Mouse (Mus musculus) embryonic facial prominence, embryonic 14.5 days (tissue): Measurements from ENCODE around the gene Heatr6. TPM values are rescaled to one million over a fixed set of nuclear protein-coding genes. Genes with fewer than 3 reads are reported as not detected.
A peak's percentile ranks its signal among the peaks of the same experiment; 100 is the strongest.

Source experiments
- ATAC-seq: fragments of 200-750 bp; cut with Nextera tagmentation; 2 replicates; pipeline ENCODE4 v1.8.0; 2017; ENCODE audit warnings: low read depth, moderate number of reproducible peaks, moderate TSS enrichment
- DNase-seq: peaks from one replicate; pipeline ENCODE4 v3.0.0-alpha.2; 2015; ENCODE audit warnings: low spot score
- H3K27ac ChIP-seq: fragments of 300-500 bp; sonication (generic); replicated peaks from 2 replicates; pipeline ENCODE4 v1.5.1; 2014; ENCODE audit warnings: low read depth, mild to moderate bottlenecking, low read length, moderate library complexity
- H3K27me3 ChIP-seq: fragments of 300-500 bp; sonication (generic); replicated peaks from 2 replicates; pipeline ENCODE4 v1.6.1; 2014; ENCODE audit warnings: low read length; ENCODE audit not compliant: control insufficient read depth, insufficient read depth
- H3K36me3 ChIP-seq: fragments of 300-500 bp; sonication (generic); 2 replicates; pipeline ENCODE4 v1.6.1; 2014; ENCODE audit warnings: low read length, mixed read lengths; ENCODE audit not compliant: control insufficient read depth, insufficient read depth
- H3K4me1 ChIP-seq: fragments of 300-500 bp; sonication (generic); 2 replicates; pipeline ENCODE4 v1.6.1; 2014; ENCODE audit warnings: antibody characterized with exemption, low read length; ENCODE audit not compliant: control insufficient read depth, insufficient read depth
- H3K4me2 ChIP-seq: fragments of 300-500 bp; sonication (generic); 2 replicates; pipeline ENCODE4 v1.6.1; 2014; ENCODE audit warnings: low read depth, mild to moderate bottlenecking, low read length, moderate library complexity, mixed read lengths
- H3K4me3 ChIP-seq: fragments of 300-500 bp; sonication (generic); 2 replicates; pipeline ENCODE4 v1.5.1; 2014; ENCODE audit warnings: low read depth, mild to moderate bottlenecking, low read length
- H3K9ac ChIP-seq: fragments of 300-500 bp; sonication (generic); 2 replicates; pipeline ENCODE4 v1.6.1; 2014; ENCODE audit warnings: low read depth, mild to moderate bottlenecking, low read length, moderate library complexity, mixed read lengths
- H3K9me3 ChIP-seq: fragments of 300-500 bp; sonication (generic); 2 replicates; pipeline ENCODE4 v1.6.1; 2016; ENCODE audit warnings: low read length; ENCODE audit not compliant: control insufficient read depth
- WGBS: fragments of 180-500 bp; shearing (Covaris S2); extraction: QIAGEN DNeasy Blood & Tissue Kit; methylation state at CpG from one replicate; pipeline ENCODE4 v1.1.7; 2014; 5-methylcytosine and 5-hydroxymethylcytosine counted together
- polyA plus RNA-seq: library from polyadenylated mRNA; unstranded; fragments of >200 nt; fragmentation: Nextera tagmentation; extraction: Ambion mirVana; gene quantifications from 2 replicates; pipeline ENCODE4 v1.2.1, GENCODE M21; 2014

Heatr6 gene
- polyA plus RNA-seq: 19.2 and 26.1 TPM in 2 replicates

DNA sequence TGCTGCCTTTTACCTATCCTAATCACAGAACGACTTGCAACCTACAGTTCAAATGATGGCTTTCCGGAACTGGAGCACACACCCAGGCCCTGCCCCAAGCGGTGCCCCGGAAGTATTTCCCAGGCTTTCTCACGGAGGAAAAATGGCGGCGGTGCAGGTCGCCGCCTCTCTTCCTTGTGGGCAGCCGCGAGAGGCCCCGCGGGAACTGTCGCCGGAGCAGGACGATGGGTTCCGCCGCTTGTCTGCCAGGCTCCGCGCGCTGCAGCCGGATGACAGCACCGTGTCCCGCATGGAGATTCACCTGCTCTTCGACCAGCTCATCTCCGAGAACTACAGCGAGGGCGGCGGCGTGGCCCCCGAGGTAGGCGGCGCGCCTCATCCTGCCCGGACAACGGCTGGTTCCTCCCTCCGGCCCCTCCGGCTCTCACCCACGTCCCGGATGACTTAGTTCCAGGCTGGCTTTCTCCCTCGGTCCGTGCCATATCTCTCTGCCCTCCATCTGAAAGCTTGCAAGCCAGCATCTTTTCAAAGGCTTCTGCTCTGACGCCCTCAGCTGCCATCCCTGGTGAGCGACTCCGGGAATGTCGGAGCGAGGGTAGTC, at the start of gene Heatr6:
TSS of gene Heatr6 (plus strand) at position 116 of the 601 bp plus-strand sequence.
- H3K4me1 ChIP-seq: peaks cover 11% of the 10 kb centered on the region
- peak within 1 kb of the TSS; percentile 79 for H3K4me2 ChIP-seq
- peak within 1 kb of the TSS; percentile 82 for H3K27ac ChIP-seq
- H3K4me3 ChIP-seq: peak within 1 kb of the TSS; percentile 83
- H3K9me3 ChIP-seq: no peaks in the 10 kb centered on the region
- WGBS: under 1% methylated on average over 29 of the region's 47 CpGs
- peak; percentile 96 for DNase-seq
- peak; percentile 96 for ATAC-seq
- peaks cover 28% of the 10 kb centered on the region for H3K36me3 ChIP-seq
- H3K9ac ChIP-seq: peak within 1 kb of the TSS; percentile 89
- H3K27me3 ChIP-seq: peaks cover 6% of the 10 kb centered on the region

DNA sequence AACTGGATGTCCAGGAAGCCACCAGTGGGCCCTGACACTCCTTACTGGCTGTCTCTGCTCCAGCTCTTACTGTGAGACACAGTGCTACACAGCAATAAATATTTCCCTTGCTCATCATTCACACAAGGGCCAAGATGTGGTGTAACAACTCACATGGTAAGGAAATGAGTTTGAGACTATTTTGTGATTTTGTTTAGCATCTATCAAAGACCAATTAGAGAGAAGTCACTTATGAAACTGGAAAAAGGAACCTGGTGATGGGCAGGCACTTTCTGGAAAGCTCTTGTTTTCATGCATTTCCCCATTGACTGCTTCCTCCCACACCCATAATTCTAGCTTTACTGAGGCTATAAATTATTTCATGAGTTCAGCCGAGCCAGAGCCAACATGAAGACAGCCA, 49.8 kb upstream of the Heatr6 start, which contains the start of gene Wfdc17:
TSS of gene Wfdc17 (plus strand) at position 287 of the 400 bp plus-strand sequence.
- H3K27ac ChIP-seq: no peak within 1 kb of the TSS
- H3K36me3 ChIP-seq: no peaks in the 10 kb centered on the region
- no peaks in the 10 kb centered on the region for H3K9me3 ChIP-seq
- WGBS: 42% methylated on average over 1 of the region's 1 CpGs
- no peaks in the 10 kb centered on the region for H3K27me3 ChIP-seq
- H3K4me3 ChIP-seq: no peak within 1 kb of the TSS
- H3K9ac ChIP-seq: no peak within 1 kb of the TSS
- H3K4me1 ChIP-seq: no peaks in the 10 kb centered on the region
- H3K4me2 ChIP-seq: no peak within 1 kb of the TSS
- no peak for ATAC-seq
- no peak for DNase-seq

DNA sequence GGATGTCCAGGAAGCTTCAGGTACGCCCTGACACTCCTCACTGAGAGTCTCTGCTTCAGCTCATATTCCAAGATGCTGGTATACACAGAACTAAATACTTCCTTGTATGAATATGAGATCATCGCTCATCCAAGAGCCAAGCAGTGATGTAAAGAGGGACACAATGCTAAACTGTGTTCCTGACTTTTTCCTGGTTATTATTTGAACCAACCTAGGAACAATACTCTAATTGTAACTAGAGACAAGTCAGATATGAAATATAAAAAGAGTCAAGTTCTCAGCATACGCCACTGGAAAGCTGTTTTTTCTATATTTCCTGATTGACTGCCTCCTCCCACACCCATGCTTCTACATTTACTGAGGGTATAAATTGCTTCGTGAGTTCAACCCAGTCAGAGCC, 44.8 kb upstream of the Heatr6 start, which contains the start of gene Wfdc18:
TSS of gene Wfdc18 (plus strand) at position 301 of the 400 bp plus-strand sequence.
- 65% methylated on average over 4 of the region's 4 CpGs for WGBS
- Histone ChIP-seq H3K4me1 (no peaks in the 10 kb centered on the region), H3K36me3 (no peaks in the 10 kb centered on the region), H3K27ac (no peak within 1 kb of the TSS), H3K4me2 (no peak within 1 kb of the TSS), H3K9me3 (no peaks in the 10 kb centered on the region), H3K9ac (no peak within 1 kb of the TSS), H3K4me3 (no peak within 1 kb of the TSS), H3K27me3 (no peaks in the 10 kb centered on the region)
- no peak for ATAC-seq
- DNase-seq: no peak

DNA sequence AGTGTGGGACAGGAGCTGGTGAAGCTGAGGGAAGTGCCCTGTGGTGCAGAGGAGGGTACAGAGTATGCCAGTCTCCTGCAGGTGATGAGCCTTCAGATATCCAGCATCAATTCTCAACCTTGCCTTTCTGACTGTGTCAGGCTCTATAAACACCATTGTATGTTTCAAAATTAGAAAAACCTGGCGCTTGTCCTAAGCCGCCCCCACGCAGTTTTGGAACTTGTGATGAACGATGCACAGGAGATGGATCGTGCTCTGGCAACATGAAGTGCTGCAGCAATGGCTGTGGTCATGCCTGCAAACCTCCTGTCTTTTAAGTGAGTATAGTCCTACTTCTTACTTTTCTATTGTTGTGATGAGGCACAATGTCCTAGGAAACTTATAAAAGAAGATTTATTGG, 43.8 kb upstream of the Heatr6 start:
- no peak overlapping the region for H3K27ac ChIP-seq
- no peaks in the 10 kb centered on the region for H3K9me3 ChIP-seq
- no peaks in the 10 kb centered on the region for H3K4me1 ChIP-seq
- no peaks in the 10 kb centered on the region for H3K36me3 ChIP-seq
- no peak for DNase-seq
- H3K4me3 ChIP-seq: no peak overlapping the region
- no peak overlapping the region for H3K4me2 ChIP-seq
- no peaks in the 10 kb centered on the region for H3K27me3 ChIP-seq
- 84% methylated on average over 5 of the region's 5 CpGs for WGBS
- no peak overlapping the region for H3K9ac ChIP-seq
- ATAC-seq: no peak

DNA sequence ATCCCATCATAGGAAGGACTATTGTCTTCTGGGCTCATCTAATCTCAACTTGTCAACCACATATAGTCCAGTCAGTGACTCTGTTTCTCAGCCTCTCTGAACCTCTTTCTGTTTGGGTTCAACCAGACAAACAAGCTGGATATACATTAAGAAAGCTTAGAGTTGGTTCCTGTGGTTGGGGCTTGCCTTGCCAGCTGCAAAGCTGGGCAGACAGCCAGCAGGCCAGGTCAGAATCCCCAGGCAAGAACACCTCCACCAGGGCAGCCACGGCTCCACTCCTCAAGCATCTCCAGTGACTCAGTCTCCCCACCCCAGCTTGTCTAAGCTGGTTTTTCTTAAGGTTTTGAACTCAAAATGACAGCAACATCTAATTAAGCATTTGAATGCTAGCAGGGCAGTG, 40.8 kb upstream of the Heatr6 start:
- no peak overlapping the region for H3K9ac ChIP-seq
- H3K4me1 ChIP-seq: no peaks in the 10 kb centered on the region
- no peak overlapping the region for H3K4me3 ChIP-seq
- H3K27me3 ChIP-seq: no peaks in the 10 kb centered on the region
- ATAC-seq (no peak), DNase-seq (no peak)
- H3K4me2 ChIP-seq: no peak overlapping the region
- H3K9me3 ChIP-seq: no peaks in the 10 kb centered on the region
- WGBS: 64% methylated on average over 1 of the region's 1 CpGs
- no peaks in the 10 kb centered on the region for H3K36me3 ChIP-seq
- H3K27ac ChIP-seq: no peak overlapping the region

DNA sequence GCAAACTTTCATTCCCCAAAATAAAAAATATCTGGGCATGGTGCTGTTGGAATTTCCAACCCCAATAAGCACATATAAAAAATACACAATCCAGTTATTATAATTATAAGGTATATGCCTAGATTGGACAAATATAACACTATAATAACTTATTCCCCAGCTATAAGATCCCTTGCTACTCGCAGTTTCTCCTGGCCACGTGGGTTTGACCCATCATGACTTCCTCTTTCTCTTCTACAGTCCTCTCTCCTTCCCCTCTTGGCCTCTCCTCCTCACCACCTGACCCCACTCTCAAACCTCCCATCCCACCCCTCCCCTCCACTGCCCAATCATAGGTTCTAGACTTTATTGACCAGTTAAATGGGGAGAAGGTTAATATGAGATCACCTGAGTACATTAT, 39.6 kb upstream of the Heatr6 start:
- Histone ChIP-seq H3K4me2 (no peak overlapping the region), H3K9ac (no peak overlapping the region), H3K9me3 (no peaks in the 10 kb centered on the region), H3K4me3 (no peak overlapping the region), H3K4me1 (no peaks in the 10 kb centered on the region), H3K27me3 (no peaks in the 10 kb centered on the region), H3K36me3 (no peaks in the 10 kb centered on the region), H3K27ac (no peak overlapping the region)
- ATAC-seq: no peak
- WGBS: 80% methylated on average over 2 of the region's 2 CpGs
- no peak for DNase-seq

DNA sequence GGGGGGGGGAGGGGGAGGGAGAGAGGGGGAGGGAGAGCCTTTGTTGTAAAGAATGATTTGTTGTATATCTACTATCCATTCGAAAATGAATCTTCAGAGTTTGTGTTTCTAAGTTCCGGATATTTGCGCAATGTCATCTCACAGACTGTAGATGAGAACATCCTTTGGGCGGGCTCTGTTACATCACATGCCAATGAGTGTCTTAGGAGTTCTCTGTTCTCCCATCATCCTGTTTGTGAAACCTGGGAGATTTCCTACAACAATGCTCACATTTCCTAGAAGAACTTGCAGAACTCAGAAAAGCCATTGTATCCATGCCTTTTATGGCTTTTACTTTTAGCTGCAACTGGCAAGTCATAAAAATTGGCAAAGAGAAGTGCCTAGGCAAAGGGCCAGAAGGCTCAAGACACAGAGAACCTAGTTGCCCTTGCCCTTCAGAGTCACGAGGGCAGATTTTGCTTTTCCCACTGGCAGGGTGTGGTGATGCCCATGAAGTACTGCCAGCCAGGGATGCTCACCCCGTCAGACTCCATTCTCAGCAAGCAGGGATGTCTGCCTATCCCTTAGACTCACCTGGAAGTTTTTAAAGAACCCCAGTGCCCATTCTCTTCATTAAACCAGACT, 36.3 kb upstream of the Heatr6 start:
- Histone ChIP-seq H3K9me3 (no peaks in the 10 kb centered on the region), H3K36me3 (no peaks in the 10 kb centered on the region), H3K4me1 (no peaks in the 10 kb centered on the region), H3K4me2 (no peak overlapping the region), H3K27me3 (no peaks in the 10 kb centered on the region), H3K9ac (no peak overlapping the region), H3K27ac (no peak overlapping the region), H3K4me3 (no peak overlapping the region)
- DNase-seq: no peak
- no peak for ATAC-seq
- 82% methylated on average over 6 of the region's 6 CpGs for WGBS

DNA sequence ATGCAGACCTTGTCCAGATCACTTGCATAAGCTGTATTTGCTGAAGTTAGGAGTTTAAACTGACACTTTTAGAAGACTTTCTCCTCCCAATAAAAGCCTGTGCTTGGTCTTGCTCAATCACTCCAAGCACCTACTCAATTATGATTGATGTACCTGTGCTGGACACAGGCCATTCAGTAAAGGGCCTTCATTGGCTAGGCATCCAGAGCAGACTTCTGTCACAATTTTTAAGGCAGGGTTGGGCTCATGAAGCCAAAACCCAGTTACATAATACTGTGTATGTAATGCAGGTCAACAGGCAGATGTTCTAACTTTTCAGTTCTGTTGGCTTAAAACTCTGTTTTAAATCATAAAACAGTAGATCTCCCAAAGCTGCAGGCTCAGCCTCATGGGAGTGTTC, 32.7 kb upstream of the Heatr6 start:
- DNase-seq (no peak), ATAC-seq (no peak)
- Histone ChIP-seq H3K4me3 (no peak overlapping the region), H3K4me2 (no peak overlapping the region), H3K27me3 (no peaks in the 10 kb centered on the region), H3K4me1 (no peaks in the 10 kb centered on the region), H3K9me3 (no peaks in the 10 kb centered on the region), H3K27ac (no peak overlapping the region), H3K9ac (no peak overlapping the region), H3K36me3 (no peaks in the 10 kb centered on the region)
